Mouse (Mus musculus) lung, postnatal 0 days (tissue): Measurements from ENCODE around the gene Gen1.

ENCODE experiments used
- CTCF ChIP-seq: IDR thresholded peaks from 2 replicates; pipeline ENCODE4 v1.5.1; 2016; ENCODE audit warnings: antibody characterized with exemption, mild to moderate bottlenecking
- EP300 ChIP-seq: IDR thresholded peaks from 2 replicates; pipeline ENCODE4 v1.6.1; 2016; ENCODE audit warnings: antibody characterized with exemption, mild to moderate bottlenecking, control low read depth

DNA sequence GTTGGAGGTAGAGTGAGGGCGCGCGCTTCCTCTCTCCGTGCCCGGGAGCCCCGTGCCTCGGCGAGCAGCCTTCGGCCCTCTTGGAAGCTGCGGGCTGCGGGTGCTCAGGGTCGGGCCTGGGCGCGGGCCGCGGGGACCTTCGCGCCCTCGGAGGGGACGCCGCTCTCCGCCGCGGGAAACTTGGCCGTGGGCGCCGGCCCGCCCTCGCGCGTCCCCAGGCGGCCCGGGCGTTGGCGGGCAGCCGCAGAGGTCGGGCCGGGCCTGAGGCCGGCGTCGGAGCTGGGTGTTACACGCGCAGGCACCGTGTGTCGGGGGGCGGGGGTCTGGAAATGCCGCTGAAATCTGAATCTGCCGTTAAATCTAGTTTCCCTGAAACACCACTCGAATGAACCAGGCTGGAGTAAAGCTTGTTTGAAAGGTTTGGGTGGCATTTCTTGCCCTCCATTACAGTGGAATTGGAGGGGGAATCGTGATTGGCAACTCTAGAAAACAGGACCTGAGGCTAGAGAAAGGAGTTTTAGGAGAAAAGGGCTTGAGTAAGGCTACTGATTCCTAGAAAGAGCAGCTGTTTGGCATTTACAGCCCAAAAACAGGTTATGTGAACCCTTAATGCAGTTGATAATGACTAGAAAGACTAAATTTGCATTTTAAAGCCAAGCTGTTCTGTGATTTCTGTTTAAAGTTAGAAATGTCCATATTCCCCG lies 833 bp upstream of the Gen1 start:
- TF ChIP-seq CTCF (no peak), EP300 (no peak)
